Mouse (Mus musculus) subcutaneous adipose tissue, adult 2 months (tissue): ENCODE results near the gene Mfsd12. TPM values are rescaled to one million over a fixed set of nuclear protein-coding genes. Genes with fewer than 3 reads are reported as not detected.

Experiments used
- polyA plus RNA-seq: library from polyadenylated mRNA; depleted of rRNA; stranded (reverse); fragments of >200 nt; gene quantifications from 2 replicates; pipeline ENCODE4 v1.2.3, GENCODE M21; 2012; ENCODE audit warnings: low replicate concordance; rRNA removed

Mfsd12 gene
- 38.6 and 41.1 TPM in 2 replicates for polyA plus RNA-seq

DNA sequence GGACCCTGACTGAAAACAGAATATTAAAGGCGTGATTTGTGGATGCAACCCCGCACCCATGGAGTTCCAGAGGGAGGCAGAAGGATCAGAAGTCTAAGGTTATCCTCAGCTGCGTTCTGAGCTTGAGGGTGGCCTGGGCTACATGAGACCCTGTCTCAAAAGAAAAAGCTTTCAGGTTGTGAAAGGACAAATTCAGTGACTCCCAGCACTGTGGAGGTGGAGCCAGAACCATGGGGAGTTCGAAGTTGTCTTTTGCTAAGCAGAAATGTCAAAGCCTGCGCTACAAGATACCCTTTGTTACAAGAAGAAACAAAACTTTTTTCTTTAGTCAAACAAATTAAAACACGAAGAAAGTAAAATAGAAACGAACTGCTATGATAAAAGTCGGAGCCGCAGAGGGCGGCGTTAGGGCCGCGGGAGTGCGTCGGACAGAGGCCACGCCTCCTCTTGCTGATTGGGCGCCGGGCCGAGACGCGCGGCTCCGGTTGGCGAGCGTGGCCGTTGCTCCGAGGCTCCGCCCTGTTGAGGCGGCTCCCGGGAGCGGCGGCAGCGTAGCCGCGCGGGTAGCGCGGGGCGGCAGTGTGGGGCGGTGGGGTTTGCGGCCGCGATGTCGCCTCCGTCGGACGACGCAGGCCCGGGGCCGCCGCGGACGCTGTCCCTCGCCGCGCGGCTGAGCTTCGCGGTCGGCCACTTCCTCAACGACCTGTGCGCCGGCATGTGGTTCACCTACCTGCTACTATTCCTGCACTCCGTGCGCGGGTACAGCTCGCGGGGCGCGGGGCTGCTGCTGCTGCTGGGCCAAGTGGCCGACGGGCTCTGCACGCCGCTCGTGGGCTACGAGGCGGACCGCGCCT, at the start of gene Mfsd12:
Gene Mfsd12 (plus strand): TSS at position 501 of the 854 bp plus-strand sequence.

DNA sequence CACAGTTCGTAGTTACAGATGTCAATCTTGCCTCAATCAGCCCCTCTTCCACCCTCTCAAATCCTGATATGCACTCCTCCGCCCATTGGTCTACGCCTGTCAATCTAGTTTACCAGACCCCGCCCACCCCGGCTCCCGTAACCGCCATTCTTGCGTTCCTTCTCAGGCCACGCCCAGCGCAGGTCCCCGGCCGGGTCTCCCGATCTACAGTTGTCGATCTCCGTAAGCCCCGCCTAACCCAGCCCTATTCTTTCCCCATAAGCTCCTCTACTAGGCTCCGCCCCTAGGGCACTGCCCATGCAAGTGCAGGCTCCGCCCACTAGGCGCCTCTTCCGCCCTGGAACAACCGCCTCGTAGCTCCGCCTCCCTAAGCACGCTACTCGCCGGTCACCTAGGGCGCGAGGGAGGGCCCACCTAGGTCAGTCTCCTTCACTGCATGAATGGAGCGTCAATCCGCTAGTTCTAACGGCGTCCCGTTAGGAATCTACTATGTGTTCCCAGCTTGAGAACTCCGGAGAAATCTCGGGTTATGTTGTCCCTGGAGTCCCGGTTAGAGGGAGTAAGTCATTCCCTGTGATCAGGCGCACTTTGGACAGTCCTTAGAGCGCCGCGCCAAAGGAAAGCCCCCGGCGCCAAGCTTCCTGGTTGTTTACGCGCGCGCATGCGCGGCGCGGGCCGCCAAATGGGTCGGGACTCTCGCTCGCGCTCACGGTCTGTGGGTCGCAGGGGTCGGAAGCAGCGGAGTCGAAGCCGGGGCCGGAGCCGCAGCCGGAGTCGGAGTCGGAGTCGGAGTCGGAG, 36.5 kb upstream of the Mfsd12 start, which contains the start of gene Cactin:
Gene Cactin (plus strand): TSS at position 554 of the 798 bp plus-strand sequence.

DNA sequence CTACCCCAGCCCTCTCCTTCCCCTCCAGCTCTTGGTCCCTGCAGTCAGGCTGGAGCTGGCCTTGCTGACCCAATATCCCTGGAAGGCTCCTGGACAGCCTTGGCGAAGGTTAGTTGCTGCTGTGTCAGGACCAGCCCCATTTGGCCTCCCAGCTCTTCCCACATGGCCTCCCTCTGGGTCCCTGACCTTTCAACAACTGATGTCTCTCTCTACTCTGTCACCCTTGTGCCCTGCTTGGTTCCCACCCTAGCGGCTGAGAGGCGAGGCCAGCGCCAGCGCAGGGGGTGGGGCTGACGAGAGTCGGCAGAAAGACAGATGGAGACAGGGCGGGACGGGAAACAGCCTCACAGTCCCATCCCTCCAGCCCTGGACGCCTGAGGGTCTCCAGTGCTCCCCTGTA, 28.9 kb upstream of the Mfsd12 start, which contains the start of gene Tbxa2r:
Gene Tbxa2r (plus strand): TSS at position 346 of the 400 bp plus-strand sequence.

DNA sequence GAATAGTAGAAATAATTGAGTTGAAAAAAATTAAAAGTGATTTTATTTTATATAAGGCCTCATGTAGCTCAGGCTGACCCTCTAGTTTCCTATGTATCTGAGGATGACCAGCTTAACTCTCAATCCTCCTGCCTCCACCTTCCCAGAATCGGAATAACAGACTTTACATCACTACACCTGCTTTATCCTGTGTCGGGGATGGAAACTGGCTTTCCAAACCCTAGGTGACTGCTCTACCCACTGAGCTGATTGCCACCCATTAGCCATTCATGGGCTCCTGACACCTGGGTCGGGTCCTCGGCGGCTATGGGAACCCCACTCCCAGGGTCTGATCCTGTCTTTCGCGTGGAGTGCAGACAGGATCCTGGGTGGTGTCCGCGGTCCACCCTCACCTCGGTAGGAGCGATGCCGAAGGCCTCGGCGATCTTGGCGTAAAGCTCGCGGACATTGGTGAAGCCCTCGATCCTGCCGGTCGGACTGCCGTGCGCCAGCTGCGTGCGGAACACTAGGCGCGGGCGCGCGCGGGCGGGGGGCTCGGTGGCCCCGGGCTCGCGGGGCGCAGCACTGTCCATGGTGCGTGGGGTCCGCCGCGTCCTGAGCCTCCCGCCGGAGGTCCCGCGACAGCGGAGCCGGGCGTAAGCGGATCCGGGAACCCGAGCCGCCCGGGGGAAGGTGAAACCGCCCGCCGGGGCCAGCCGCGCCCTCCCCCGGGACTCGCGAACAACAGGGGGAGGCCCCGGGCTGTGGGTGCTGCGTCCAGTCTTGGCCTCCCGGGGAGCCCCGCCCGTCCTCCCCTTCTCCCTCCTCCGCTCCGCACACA, 14.4 kb upstream of the Mfsd12 start, which contains the start of gene Gipc3:
Gene Gipc3 (minus strand): TSS at position 581 of the 820 bp plus-strand sequence.

DNA sequence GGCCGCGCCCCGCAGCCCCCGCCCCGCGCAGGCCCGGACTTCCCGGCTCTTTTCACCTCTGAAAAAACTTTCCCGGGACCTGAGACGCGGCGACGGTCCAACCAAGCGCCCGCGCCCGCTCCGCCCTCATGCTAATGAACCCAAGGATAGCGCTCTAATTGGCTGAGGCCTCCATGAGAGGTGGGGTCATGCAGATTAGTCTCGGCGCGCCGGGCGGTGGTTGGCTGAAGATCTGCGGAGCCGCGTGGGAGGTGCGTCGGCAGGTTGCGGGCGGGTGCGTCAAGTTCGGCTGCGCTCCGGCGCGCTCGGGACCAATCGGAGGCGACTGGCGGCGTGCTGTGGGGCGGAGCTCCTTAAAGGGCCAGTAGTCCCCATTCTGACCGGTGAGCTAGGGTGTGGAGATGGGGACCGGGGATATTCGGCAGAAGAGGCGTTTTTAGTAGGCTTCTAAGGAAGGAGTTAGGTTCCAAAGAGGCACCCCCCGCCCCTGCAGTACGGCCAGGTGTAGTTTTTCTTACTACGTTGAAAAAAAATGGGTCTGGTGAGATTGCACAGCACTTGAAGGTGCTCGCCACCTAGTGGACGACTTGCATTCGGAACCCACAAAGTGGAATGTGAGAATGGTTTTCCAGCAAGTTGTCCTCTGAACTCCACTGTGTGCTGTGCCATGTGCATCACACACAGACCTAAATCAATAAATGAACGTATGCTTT, 6.8 kb upstream of the Mfsd12 start, which contains the start of gene Hmg20b:
Gene Hmg20b (minus strand): TSS at position 130 of the 713 bp plus-strand sequence.

DNA sequence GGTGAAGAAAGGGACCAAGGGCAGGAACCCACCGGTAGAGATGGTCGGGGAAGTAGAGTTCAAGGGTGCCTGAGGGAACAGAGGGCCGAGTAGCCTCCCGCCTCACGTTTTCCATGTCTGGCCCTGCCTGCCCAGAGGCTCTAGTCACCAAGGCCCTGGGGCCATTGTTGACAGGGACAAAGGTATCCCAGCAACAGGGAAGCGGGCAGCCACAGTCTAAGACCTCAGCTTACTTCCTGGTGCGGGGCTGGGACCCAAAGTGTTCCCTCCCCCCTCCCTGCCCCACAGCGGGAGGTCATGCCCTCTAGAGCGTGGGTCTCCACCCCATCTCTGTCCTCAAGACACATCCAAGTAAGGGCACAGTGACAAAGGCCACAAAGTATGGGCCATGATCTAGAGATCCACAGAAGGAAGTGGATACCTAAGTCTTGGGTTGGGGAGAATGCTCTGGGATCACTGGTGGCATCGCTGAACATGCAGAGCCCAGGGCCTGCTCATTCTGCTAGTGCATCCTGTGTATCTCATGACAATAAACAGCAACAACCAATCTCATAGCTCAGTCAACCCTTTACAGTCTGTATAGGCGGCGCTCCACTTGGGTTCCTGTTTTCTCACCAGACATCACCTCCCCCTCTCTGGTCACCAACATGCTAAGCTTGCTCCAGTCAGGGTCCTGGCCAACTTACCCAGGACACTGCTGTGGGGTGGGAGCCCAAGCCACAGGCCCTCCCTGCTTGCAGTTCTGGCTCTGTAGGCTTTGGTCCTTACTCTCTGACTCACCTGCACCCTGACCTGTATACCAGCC, 8.6 kb downstream of the Mfsd12 start, which contains the start of gene 4930404N11Rik:
Gene 4930404N11Rik (minus strand): TSS at position 145 of the 805 bp plus-strand sequence.

DNA sequence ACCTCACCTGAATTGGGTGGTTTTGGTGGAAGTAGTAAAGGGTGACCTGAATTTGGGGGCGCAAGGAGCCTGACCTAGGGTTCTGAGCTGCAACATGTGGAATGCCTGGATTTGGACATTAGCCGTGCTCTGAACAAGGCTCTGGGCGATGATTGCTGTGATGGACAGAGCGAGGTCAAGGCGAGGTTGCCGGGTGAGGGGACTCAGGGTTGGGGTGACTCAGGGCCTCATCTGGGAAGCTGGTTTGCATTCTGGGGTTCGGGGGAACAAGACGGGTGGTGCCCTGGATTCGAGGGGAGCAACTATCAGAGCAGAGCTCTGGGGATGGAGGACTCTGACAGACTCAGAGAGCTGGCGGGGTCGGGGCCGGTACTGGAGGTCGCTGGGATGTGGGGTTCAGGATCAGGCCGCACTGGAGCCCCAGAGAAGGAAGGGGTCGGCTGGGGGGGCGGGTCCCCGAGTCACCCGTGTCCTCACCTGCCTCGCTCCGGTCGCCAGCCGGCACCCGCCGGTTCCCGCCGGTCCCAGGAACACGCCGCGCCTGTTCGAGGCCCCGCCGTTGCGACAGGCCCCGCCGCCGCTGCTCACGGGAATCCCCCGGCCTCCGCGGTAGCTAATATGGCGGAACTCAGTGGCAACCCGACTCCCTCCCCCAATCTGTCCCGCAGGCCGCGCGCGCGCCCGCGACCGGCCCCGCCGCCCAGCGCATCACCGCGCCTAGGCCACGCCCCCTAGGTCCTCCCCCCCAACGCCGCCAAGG, 20.7 kb downstream of the Mfsd12 start, which contains the start of gene Fzr1:
Gene Fzr1 (minus strand): TSS at position 724 of the 760 bp plus-strand sequence.

DNA sequence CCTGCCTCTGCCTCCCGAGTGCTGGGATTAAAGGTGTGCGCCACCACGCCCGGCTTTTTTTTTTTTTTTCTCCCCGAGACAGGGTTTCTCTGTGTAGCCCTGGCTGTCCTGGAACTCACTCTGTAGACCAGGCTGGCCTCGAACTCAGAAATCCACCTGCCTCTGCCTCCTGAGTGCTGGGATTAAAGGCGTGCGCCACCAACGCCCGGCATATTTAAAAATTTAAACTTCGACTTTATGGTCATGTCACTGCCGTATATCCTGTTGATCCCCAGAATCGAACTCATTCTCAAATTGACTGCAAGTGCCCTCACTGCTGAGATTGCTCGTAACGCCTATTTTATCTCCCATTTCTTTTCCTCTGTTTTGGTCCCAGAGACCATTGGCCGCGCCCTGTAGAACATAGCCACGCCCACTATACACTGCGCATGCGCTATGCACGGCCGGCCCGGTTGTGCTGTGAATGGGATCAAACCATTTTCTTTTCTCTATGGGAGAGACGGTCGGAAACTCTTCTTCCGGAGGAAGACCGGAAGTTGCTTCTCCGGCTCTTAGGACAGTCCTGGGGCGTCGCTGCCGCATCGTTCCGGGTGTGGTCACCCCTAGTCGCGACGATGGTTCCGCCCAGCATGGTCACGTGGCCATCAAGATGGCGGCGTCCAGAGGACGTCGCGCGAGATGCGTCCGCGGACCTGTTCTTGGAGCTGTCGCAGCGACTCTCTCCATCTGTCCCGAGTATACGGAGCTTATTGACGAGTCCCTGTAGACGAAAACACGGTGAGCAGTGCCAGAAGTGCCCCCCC, 26.7 kb downstream of the Mfsd12 start, which contains the start of the genes Dohh and Gm48551:
Gene Dohh (plus strand): TSS at position 627 of the 803 bp plus-strand sequence.
Gene Gm48551 (plus strand): TSS at position 665 of the 803 bp plus-strand sequence.

DNA sequence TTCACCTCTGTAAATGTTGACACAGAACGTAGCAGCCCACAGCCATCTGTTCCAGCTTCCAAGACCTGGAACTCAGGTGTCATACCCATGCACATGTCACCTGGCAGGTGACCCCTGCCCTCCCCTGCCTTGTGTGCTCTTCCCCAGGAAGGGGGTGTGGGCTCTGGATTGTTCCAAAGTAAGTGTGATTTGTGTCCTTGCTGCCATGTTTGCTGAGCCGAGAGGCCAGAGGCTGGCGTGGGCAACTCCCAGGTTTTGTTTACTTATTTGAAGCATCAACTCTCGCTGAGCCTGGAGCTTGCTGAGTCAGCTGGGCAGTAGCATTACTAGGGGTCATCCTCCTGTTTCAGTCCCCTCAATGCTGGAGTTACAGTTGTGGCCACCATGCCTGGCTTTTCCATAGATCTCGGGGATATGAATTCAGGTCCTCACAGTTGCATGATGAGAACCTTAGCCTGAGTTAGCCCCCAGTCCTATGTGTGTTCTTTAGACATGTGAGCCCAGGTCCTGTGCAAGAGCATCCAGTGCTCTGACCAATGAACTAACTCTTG, 31.3 kb downstream of the Mfsd12 start, which contains the start of gene Gm48552:
Gene Gm48552 (plus strand): TSS at position 501 of the 551 bp plus-strand sequence.

DNA sequence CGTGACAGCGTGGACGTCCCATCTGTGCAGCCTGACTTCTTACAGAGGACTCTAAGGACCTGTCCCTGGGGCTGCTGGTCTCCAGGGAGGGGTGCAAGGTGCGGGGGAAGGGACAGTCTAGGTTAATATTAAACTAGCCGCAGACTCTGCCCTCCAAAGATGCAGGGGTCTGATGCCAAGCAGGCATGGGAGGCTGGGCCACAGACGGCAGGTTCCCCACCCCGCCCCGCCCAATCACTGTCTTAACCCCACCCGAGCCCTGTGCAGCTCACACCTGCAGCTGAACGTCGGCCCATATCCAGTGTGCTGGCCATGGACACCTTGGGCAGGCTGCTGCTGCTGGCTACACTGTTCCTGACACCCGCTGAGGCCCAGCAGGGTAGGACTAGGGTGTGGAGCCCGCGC, 35.5 kb downstream of the Mfsd12 start, which contains the start of gene Smim24:
Gene Smim24 (plus strand): TSS at position 271 of the 405 bp plus-strand sequence.

Other genes with a start within 250 kb of the Mfsd12 start
- 32.2 and 49.6 TPM in 2 replicates for gene Zbtb7a, start 222.3 kb upstream of the Mfsd12 start, polyA plus RNA-seq
- 28.2 and 37.7 TPM in 2 replicates for gene Pias4, start 189.6 kb upstream of the Mfsd12 start, polyA plus RNA-seq
- gene Eef2, start 180.9 kb upstream of the Mfsd12 start, polyA plus RNA-seq, result 1,292 and 2,498 TPM in 2 replicates
- gene Dapk3, start 174.5 kb upstream of the Mfsd12 start, polyA plus RNA-seq, result 75.2 and 89.3 TPM in 2 replicates
- gene 4930442H23Rik, start 173.6 kb upstream of the Mfsd12 start, polyA plus RNA-seq, result not detected in 2 replicates
- gene Nmrk2, start 155.4 kb upstream of the Mfsd12 start, polyA plus RNA-seq, result not detected in 2 replicates
- gene Atcay, start 126.7 kb upstream of the Mfsd12 start, polyA plus RNA-seq, result 0.03 and 0.06 TPM in 2 replicates
- 5.7 and 25.8 TPM in 2 replicates for gene Zfr2, start 124.3 kb upstream of the Mfsd12 start, polyA plus RNA-seq
- 3.3 and 4.0 TPM in 2 replicates for gene Matk, start 104.6 kb upstream of the Mfsd12 start, polyA plus RNA-seq
- 78.4 and 104 TPM in 2 replicates for gene Mrpl54, start 90.6 kb upstream of the Mfsd12 start, polyA plus RNA-seq
- gene Apba3, start 90.5 kb upstream of the Mfsd12 start, polyA plus RNA-seq, result 107 and 116 TPM in 2 replicates
- gene Tjp3, start 65.9 kb upstream of the Mfsd12 start, polyA plus RNA-seq, result 0.26 and 15.2 TPM in 2 replicates
- gene Pip5k1c, start 64.5 kb upstream of the Mfsd12 start, polyA plus RNA-seq, result 56.8 and 80.2 TPM in 2 replicates
- 23.1 and 38.0 TPM in 2 replicates for gene Cactin, start 36.4 kb upstream of the Mfsd12 start, polyA plus RNA-seq
- gene Tbxa2r, start 28.8 kb upstream of the Mfsd12 start, polyA plus RNA-seq, result 10.1 and 16.3 TPM in 2 replicates
- 2.2 and 4.8 TPM in 2 replicates for gene Gipc3, start 14.2 kb upstream of the Mfsd12 start, polyA plus RNA-seq
- 69.5 and 90.1 TPM in 2 replicates for gene Hmg20b, start 7.0 kb upstream of the Mfsd12 start, polyA plus RNA-seq
- gene 4930404N11Rik, start 8.3 kb downstream of the Mfsd12 start, polyA plus RNA-seq, result 0.43 and 1.8 TPM in 2 replicates
- gene Fzr1, start 21.0 kb downstream of the Mfsd12 start, polyA plus RNA-seq, result 56.1 and 75.2 TPM in 2 replicates
- gene Dohh, start 26.9 kb downstream of the Mfsd12 start, polyA plus RNA-seq, result 61.5 and 66.9 TPM in 2 replicates
- 3.2 and 5.1 TPM in 2 replicates for gene Gm48551, start 27.0 kb downstream of the Mfsd12 start, polyA plus RNA-seq
- 1.5 and 1.8 TPM in 2 replicates for gene Gm48552, start 31.5 kb downstream of the Mfsd12 start, polyA plus RNA-seq
- gene Smim24, start 35.6 kb downstream of the Mfsd12 start, polyA plus RNA-seq, result 9.8 and 12.3 TPM in 2 replicates
- 67.7 and 99.8 TPM in 2 replicates for gene Nfic, start 98.1 kb downstream of the Mfsd12 start, polyA plus RNA-seq
- 0.70 and 0.93 TPM in 2 replicates for gene Celf5, start 125.2 kb downstream of the Mfsd12 start, polyA plus RNA-seq
- 174 and 241 TPM in 2 replicates for gene Ncln, start 138.9 kb downstream of the Mfsd12 start, polyA plus RNA-seq
- 7.2 and 9.4 TPM in 2 replicates for gene S1pr4, start 142.6 kb downstream of the Mfsd12 start, polyA plus RNA-seq
- gene Gna15, start 166.7 kb downstream of the Mfsd12 start, polyA plus RNA-seq, result 3.8 and 5.3 TPM in 2 replicates
- 141 and 164 TPM in 2 replicates for gene Gna11, start 187.7 kb downstream of the Mfsd12 start, polyA plus RNA-seq
- gene Aes, start 202.0 kb downstream of the Mfsd12 start, polyA plus RNA-seq, result 885 and 1,244 TPM in 2 replicates
- gene Tle2, start 217.1 kb downstream of the Mfsd12 start, polyA plus RNA-seq, result 43.6 and 76.2 TPM in 2 replicates
- gene Tle6, start 243.6 kb downstream of the Mfsd12 start, polyA plus RNA-seq, result 9.9 and 14.9 TPM in 2 replicates
- 1.1 and 1.3 TPM in 2 replicates for gene BC025920, start 248.8 kb downstream of the Mfsd12 start, polyA plus RNA-seq